Mouse (Mus musculus) forebrain, embryonic 14.5 days (tissue): ENCODE data around the gene Tcea2. TPM values are rescaled to one million over a fixed set of nuclear protein-coding genes. Genes with fewer than 3 reads are reported as not detected.
A peak's percentile ranks its signal among the peaks of the same experiment; 100 is the strongest.

Experiments
- ATAC-seq: fragments of 200-750 bp; cut with Nextera tagmentation; 2 replicates; pipeline ENCODE4 v1.8.0; 2017; ENCODE audit warnings: mild to moderate bottlenecking, moderate library complexity
- DNase-seq: peaks from one replicate; pipeline ENCODE4 v3.0.0-alpha.2; 2015; ENCODE audit warnings: low spot score
- H3K27ac ChIP-seq: fragments of 300-500 bp; sonication (generic); 2 replicates; pipeline ENCODE4 v1.5.1; 2014; ENCODE audit warnings: low read depth, mild to moderate bottlenecking, control low read depth, low read length, moderate library complexity
- H3K27me3 ChIP-seq: fragments of 300-500 bp; sonication (generic); replicated peaks from 2 replicates; pipeline ENCODE4 v1.6.1; 2014; ENCODE audit warnings: low read length, control low read depth, mixed read lengths; ENCODE audit not compliant: control insufficient read depth, insufficient read depth
- H3K36me3 ChIP-seq: fragments of 300-500 bp; sonication (generic); 2 replicates; pipeline ENCODE4 v1.6.1; 2014; ENCODE audit warnings: low read length, control low read depth; ENCODE audit not compliant: control insufficient read depth, insufficient read depth
- H3K4me1 ChIP-seq: fragments of 300-500 bp; sonication (generic); 2 replicates; pipeline ENCODE4 v1.6.1; 2014; ENCODE audit warnings: antibody characterized with exemption, low read length, control low read depth; ENCODE audit not compliant: control insufficient read depth, insufficient read depth
- H3K4me2 ChIP-seq: fragments of 300-500 bp; sonication (generic); 2 replicates; pipeline ENCODE4 v1.6.1; 2014; ENCODE audit warnings: mild to moderate bottlenecking, control low read depth, low read length
- H3K4me3 ChIP-seq: fragments of 300-500 bp; sonication (generic); 2 replicates; pipeline ENCODE4 v1.5.1; 2014; ENCODE audit warnings: low read depth, low read length, control low read depth
- H3K9ac ChIP-seq: fragments of 300-500 bp; sonication (generic); 2 replicates; pipeline ENCODE4 v1.6.1; 2014; ENCODE audit warnings: mild to moderate bottlenecking, low read length, control low read depth, moderate library complexity
- H3K9me3 ChIP-seq: fragments of 300-500 bp; sonication (generic); replicated peaks from 2 replicates; pipeline ENCODE4 v1.6.1; 2016; ENCODE audit warnings: low read length, control low read depth, mixed read lengths; ENCODE audit not compliant: control insufficient read depth
- WGBS: fragments of 180-500 bp; shearing (Covaris S2); extraction: QIAGEN DNeasy Blood & Tissue Kit; methylation state at CpG from one replicate; pipeline ENCODE4 v1.1.7; 2014; 5-methylcytosine and 5-hydroxymethylcytosine counted together
- polyA plus RNA-seq: library from polyadenylated mRNA; unstranded; fragments of >200 nt; fragmentation: Nextera tagmentation; extraction: Ambion mirVana; gene quantifications from 2 replicates; pipeline ENCODE4 v1.2.1, GENCODE M21; 2014

Tcea2 gene
- polyA plus RNA-seq, 1 experiment from 2014 or later: 42.0 TPM

DNA sequence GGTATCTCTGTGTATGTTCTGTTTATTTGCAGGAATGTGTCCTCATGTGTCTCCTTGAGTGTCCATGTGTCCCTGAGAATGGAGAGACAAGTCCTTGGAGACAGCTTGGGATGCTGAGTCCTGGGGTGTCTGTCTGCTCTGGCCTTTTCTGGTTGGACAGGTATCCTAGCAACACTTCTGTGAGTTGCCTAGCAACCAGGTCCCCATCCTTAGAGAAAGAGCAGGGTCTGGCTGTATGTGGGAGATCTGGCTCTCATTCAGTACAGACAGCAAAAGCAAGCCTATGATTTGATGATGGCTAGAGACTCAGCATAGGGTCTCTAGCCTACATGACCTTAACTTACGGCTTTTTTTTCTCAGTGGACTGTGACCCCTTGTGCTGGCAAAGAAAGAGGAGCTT is 33.6 kb downstream of the Tcea2 start:
- no peak overlapping the region for H3K4me3 ChIP-seq
- 0 out of 2 replicates have a peak overlapping the region, but pooled peaks have one; percentile 73 for H3K9ac ChIP-seq
- 71% methylated on average over 1 of the region's 1 CpGs for WGBS
- peaks cover 6% of the 10 kb centered on the region for H3K36me3 ChIP-seq
- H3K9me3 ChIP-seq: no peaks in the 10 kb centered on the region
- H3K4me2 ChIP-seq: peak overlapping the region; percentile 59
- ATAC-seq (peak; percentile 73; the same call in 1 of the 2 replicates), DNase-seq (peak; percentile 79)
- H3K4me1 ChIP-seq: peaks cover 19% of the 10 kb centered on the region
- H3K27me3 ChIP-seq: no peaks in the 10 kb centered on the region
- peak overlapping the region; percentile 80 for H3K27ac ChIP-seq

DNA sequence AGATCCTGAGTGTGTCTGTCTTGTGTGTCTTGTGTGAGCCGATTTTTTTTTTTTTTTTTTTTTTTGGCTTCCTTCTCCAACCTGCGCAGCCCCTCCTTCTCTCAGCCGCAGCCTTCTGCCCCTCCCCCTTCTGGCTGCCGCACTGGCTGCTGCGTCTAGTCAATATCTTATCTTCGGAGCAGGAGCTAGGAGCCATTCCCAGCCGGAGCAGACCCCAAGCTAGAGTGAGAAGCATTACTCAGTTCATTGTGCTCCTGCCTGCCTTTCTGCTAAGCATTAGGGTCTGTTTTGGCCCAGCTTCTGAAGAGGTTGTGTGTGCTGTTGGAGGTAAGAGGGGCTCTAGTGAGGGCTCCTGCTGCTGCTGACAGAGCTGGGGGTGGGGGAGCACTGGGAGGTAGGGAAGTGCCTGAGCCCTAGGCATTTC is 34.8 kb downstream of the Tcea2 start, which contains the start of gene Oprl1:
Gene Oprl1 (plus strand): TSS at position 114 of the 424 bp plus-strand sequence.
- peaks cover 19% of the 10 kb centered on the region for H3K4me1 ChIP-seq
- WGBS: 0% methylated on average over 7 of the region's 7 CpGs
- ATAC-seq: peak; percentile 84
- no peaks in the 10 kb centered on the region for H3K27me3 ChIP-seq
- peak within 1 kb of the TSS; percentile 59 for H3K4me2 ChIP-seq
- H3K36me3 ChIP-seq: peaks cover 18% of the 10 kb centered on the region
- H3K27ac ChIP-seq: peak within 1 kb of the TSS; percentile 80
- H3K9ac ChIP-seq: peak within 1 kb of the TSS; percentile 73
- peak; percentile 85 for DNase-seq
- H3K4me3 ChIP-seq: peak within 1 kb of the TSS; percentile 40
- no peaks in the 10 kb centered on the region for H3K9me3 ChIP-seq

DNA sequence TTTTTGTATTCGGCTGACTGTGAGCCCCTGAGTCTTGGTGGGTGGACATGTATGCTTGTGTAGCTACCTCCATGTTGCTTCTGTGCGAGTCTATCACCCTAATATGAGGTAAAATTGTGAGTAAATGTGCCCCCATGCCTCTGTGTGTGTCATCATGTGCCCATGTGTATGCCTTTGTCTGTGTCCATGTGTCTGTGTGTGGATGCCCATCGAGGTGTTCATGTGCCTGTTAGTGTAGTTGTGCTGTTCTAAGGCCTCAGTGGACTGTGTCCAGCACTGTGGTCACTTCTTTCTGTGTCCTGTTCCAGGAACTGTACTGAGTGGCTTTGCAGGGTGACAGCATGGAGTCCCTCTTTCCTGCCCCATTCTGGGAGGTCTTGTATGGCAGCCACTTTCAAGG is 35.3 kb downstream of the Tcea2 start:
- WGBS: 61% methylated on average over 3 of the region's 3 CpGs
- Histone ChIP-seq H3K27me3 (no peaks in the 10 kb centered on the region), H3K9ac (peak overlapping the region; percentile 73), H3K36me3 (peaks cover 21% of the 10 kb centered on the region), H3K4me2 (peak overlapping the region; percentile 59), H3K27ac (peak overlapping the region; percentile 80), H3K9me3 (no peaks in the 10 kb centered on the region), H3K4me1 (peaks cover 19% of the 10 kb centered on the region), H3K4me3 (peak overlapping the region; percentile 40)
- DNase-seq: no peak
- ATAC-seq: peak; percentile 13

DNA sequence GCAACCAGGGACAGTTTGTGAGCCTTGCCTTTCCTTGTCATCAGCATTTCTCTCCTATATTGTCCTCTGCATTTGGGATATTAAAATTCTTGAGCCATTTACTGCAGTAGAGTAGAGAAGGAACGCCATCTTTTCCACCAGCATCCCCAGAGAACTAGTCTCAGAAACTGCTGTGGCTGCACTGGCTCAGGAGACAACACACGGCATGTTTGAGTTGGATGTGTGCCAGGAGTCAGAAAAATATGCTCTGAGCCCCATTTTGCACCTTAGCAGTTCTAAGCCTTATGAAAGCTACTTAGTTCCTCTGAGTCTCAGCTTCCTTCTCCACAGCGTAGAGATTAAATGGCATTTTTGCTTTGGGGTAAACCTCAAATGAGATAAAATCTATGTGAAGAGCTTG is 36.9 kb downstream of the Tcea2 start:
- H3K9ac ChIP-seq: no peak overlapping the region
- no peak for ATAC-seq
- no peaks in the 10 kb centered on the region for H3K27me3 ChIP-seq
- H3K9me3 ChIP-seq: no peaks in the 10 kb centered on the region
- H3K4me2 ChIP-seq: peak overlapping the region; percentile 59; the same call in 1 of the 2 replicates
- H3K27ac ChIP-seq: no peak overlapping the region
- peak; percentile 29 for DNase-seq
- 70% methylated on average over 3 of the region's 3 CpGs for WGBS
- H3K36me3 ChIP-seq: peaks cover 24% of the 10 kb centered on the region
- H3K4me3 ChIP-seq: no peak overlapping the region
- peaks cover 19% of the 10 kb centered on the region for H3K4me1 ChIP-seq

DNA sequence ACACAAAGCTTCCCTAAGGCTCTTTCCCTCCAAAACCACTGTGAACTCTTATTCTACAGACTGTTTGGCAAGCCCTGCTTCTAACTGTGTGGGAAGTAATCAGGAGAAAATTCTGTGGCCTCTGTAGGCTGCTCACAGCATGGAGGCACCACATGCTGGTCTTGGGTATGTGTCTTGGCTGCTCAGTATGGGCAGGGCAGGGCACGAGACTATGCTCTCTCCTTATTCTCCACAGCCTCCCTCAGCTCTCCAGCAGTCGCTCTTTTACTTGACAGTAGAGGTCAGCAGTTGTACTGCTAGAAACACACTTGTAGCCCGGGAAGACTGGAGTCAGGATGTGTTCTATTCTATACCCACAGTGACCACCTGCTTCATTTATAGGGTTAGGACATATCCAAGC is 40.0 kb downstream of the Tcea2 start:
- Histone ChIP-seq H3K4me1 (peaks cover 5% of the 10 kb centered on the region; the same call in 1 of the 2 replicates), H3K27me3 (no peaks in the 10 kb centered on the region), H3K9me3 (no peaks in the 10 kb centered on the region), H3K36me3 (peaks cover 24% of the 10 kb centered on the region), H3K9ac (no peak overlapping the region), H3K27ac (no peak overlapping the region), H3K4me2 (no peak overlapping the region), H3K4me3 (no peak overlapping the region)
- no peak for DNase-seq
- no peak for ATAC-seq
- 33% methylated on average over 3 of the region's 3 CpGs for WGBS

DNA sequence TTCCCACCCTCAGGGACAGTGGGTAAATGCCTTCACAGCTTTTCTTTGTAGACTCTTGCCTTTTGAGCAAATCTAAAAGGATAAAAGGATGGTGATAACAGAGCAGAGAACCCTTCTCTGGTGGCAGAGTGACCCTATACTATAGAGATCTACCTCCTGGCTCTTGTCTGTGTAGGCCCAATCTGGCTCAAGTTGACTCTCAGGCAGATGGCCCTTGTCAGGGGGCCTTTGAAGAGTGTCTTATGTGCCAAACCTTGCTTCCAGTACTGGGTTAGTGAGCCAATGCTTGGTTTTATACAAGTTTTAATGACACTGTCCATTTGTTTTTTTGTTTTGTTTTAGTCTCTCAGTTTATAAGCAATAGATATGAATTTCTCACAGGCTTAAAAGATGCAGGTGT is 41.1 kb downstream of the Tcea2 start:
- H3K4me1 ChIP-seq: peaks cover 3% of the 10 kb centered on the region; the same call in 1 of the 2 replicates
- no peaks in the 10 kb centered on the region for H3K27me3 ChIP-seq
- H3K4me2 ChIP-seq: no peak overlapping the region
- H3K9ac ChIP-seq: no peak overlapping the region
- H3K36me3 ChIP-seq: peaks cover 25% of the 10 kb centered on the region
- H3K4me3 ChIP-seq: no peak overlapping the region
- ATAC-seq (no peak), DNase-seq (no peak)
- no peak overlapping the region for H3K27ac ChIP-seq
- no peaks in the 10 kb centered on the region for H3K9me3 ChIP-seq

DNA sequence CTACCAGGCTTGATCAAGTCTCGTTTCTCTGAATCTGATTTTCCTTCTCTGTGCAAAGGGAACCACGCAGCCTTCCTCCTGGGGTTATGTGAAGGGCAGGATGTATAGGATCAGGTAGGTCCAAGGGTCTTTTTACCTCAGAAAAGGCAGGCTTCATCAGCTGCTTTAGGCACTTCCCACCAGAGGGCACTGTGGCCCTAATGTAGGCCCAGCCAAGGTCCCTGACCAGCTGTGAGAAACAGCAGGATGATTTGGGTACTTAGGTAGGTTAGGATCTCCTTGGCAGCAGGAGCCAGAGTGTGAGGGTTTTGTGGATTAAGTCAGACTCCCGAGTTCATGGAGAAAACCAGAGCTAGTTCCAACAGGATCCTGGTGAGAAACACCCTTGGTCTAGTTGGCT is 42.1 kb downstream of the Tcea2 start:
- no peaks in the 10 kb centered on the region for H3K9me3 ChIP-seq
- H3K4me2 ChIP-seq: no peak overlapping the region
- WGBS: 8% methylated on average over 3 of the region's 3 CpGs
- DNase-seq (peak; percentile 76), ATAC-seq (peak; percentile 44; the same call in 1 of the 2 replicates)
- no peaks in the 10 kb centered on the region for H3K27me3 ChIP-seq
- H3K9ac ChIP-seq: no peak overlapping the region
- peaks cover 33% of the 10 kb centered on the region for H3K36me3 ChIP-seq
- H3K27ac ChIP-seq: no peak overlapping the region
- no peak overlapping the region for H3K4me3 ChIP-seq
- H3K4me1 ChIP-seq: peaks cover 1% of the 10 kb centered on the region; the same call in 1 of the 2 replicates

DNA sequence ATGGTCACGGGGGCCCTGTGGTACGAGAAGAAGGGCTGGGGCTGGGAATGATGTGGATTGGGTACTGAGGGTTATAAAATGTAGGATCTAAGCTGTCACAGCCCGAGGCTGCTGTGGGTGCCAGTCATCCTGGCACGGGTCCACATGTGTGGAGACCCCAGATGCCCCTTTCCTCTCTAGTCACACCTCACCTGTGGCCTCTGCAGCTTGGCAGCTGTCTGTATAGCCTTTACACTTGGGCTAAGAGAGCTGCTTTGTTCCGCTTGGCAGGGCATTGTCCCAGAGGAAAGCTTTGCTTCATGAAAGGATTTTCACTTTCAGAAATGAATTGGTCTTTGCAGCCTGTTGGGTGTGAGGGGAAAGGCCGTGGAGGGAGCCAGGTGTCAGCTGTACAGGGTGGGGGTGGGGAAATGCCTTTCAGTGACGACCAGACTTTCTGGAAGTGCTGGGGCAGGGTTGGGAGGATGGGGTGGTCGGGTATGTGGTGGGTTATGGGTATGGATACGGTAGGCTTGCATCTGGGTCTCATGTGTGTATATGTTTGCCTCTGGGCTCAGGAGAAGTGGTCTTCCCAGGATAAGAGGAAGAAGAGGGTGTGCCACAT is 47.7 kb downstream of the Tcea2 start:
- WGBS: 19% methylated on average over 9 of the region's 9 CpGs
- no peaks in the 10 kb centered on the region for H3K27me3 ChIP-seq
- H3K4me1 ChIP-seq: peaks cover 8% of the 10 kb centered on the region
- DNase-seq: peak; percentile 51
- no peaks in the 10 kb centered on the region for H3K9me3 ChIP-seq
- no peak overlapping the region for H3K4me3 ChIP-seq
- ATAC-seq: peak; percentile 75
- H3K9ac ChIP-seq: no peak overlapping the region
- H3K27ac ChIP-seq: no peak overlapping the region
- H3K4me2 ChIP-seq: no peak overlapping the region
- peaks cover 9% of the 10 kb centered on the region; the same call in 1 of the 2 replicates for H3K36me3 ChIP-seq

DNA sequence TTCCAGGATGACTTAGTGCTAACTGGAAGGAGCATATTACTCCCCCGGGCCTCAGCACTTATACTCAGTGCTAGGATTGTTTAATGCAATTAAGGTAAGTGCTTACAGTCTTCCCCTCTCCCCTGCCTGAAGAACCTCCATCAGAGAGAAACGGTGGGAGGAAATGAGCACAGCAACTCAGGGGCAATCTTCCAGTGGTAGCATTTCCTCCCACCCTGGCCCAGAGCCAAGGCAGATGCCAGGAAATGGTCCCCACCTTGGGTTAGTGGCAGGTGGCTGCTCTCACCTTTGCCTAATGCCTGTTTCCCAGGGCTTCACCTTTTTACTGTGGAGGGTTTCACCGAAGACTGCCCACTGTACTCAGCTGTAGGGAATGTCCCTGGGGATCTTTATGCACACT is 49.9 kb downstream of the Tcea2 start:
- H3K4me1 ChIP-seq: peaks cover 8% of the 10 kb centered on the region
- peaks cover 9% of the 10 kb centered on the region; the same call in 1 of the 2 replicates for H3K36me3 ChIP-seq
- 66% methylated on average over 3 of the region's 3 CpGs for WGBS

More for the DNA sequence above, 49.9 kb downstream of the Tcea2 start:
- Histone ChIP-seq H3K9ac (no peak overlapping the region), H3K9me3 (no peaks in the 10 kb centered on the region), H3K4me2 (no peak overlapping the region), H3K27ac (no peak overlapping the region), H3K4me3 (no peak overlapping the region), H3K27me3 (no peaks in the 10 kb centered on the region)
- DNase-seq (no peak), ATAC-seq (no peak)
